ENCODE assay signal across 9 mouse cellular contexts in genomic region chr4:150401830-150402607, GRCm38 (mm10).
DNase-seq lines count a peak whose midpoint lies in the region; ATAC-seq and TF ChIP-seq lines count a peak whose summit lies in the region.
"Had no signal": no experiment of that assay in that cellular context is flagged by ENCODE, and none has a peak within 500 bp of the region (broad histone marks: within the 10 kb centered on the region; RNA-seq: fewer than 3 reads in every experiment).

No protein-coding gene starts in this region.

- H3K9ac ChIP-seq in intestine, postnatal 0 days (ENCODE audit: low read depth, low read length), result no peak overlapping the region
- no peak overlapping the region for H3K9ac ChIP-seq in stomach, postnatal 0 days (ENCODE audit: low read length)
- H3K9ac ChIP-seq: midbrain, embryonic 12.5 days had no signal

- no peaks in the 10 kb centered on the region for H3K9me3 ChIP-seq in intestine, postnatal 0 days (ENCODE audit: control insufficient read depth)
- no peaks in the 10 kb centered on the region for H3K9me3 ChIP-seq in stomach, postnatal 0 days (ENCODE audit: control insufficient read depth, low read length)
- H3K9me3 ChIP-seq: midbrain, embryonic 12.5 days had no signal

- WGBS in thymus, adult 2 months, result 50% methylated on average over 13 of the region's 13 CpGs
- WGBS in intestine, postnatal 0 days, result 19% methylated on average over 13 of the region's 13 CpGs
- WGBS in stomach, postnatal 0 days, result 32% methylated on average over 13 of the region's 13 CpGs

- peak overlapping the region; percentile 39 for H3K27ac ChIP-seq in thymus, adult 2 months (ENCODE audit: control insufficient read depth, insufficient read depth, low read length)
- peak overlapping the region; percentile 92 for H3K27ac ChIP-seq in intestine, postnatal 0 days (ENCODE audit: low read depth, low read length)
- H3K27ac ChIP-seq in stomach, postnatal 0 days (replicated peaks), result peak overlapping the region; percentile 65
- H3K27ac ChIP-seq: midbrain, embryonic 12.5 days had no signal

- no peak for TF ChIP-seq POLR2A in thymus, adult 2 months (IDR thresholded peaks at IDR 0.05; ENCODE audit: control insufficient read depth, extremely low read depth, insufficient read depth, low read length, poor library complexity)

- H3K36me3 ChIP-seq in thymus, adult 2 months (ENCODE audit: control insufficient read depth, insufficient read depth, low read length), result no peaks in the 10 kb centered on the region
- peaks cover 4% of the 10 kb centered on the region; the same call in 1 of the 2 replicates for H3K36me3 ChIP-seq in intestine, postnatal 0 days (ENCODE audit: control insufficient read depth, insufficient read depth)
- no peaks in the 10 kb centered on the region for H3K36me3 ChIP-seq in stomach, postnatal 0 days (ENCODE audit: control insufficient read depth, insufficient read depth, low read length)

- TF ChIP-seq EP300 in stomach, postnatal 0 days (optimal IDR thresholded peaks at IDR 0.05), result no peak

- H3K27me3 ChIP-seq in thymus, adult 2 months (ENCODE audit: control insufficient read depth, insufficient read depth, low read length), result no peaks in the 10 kb centered on the region
- no peaks in the 10 kb centered on the region for H3K27me3 ChIP-seq in intestine, postnatal 0 days (replicated peaks; ENCODE audit: control insufficient read depth, insufficient read depth, low read length)
- H3K27me3 ChIP-seq in stomach, postnatal 0 days (ENCODE audit: control insufficient read depth, insufficient read depth, low read length), result no peaks in the 10 kb centered on the region
- H3K27me3 ChIP-seq: midbrain, embryonic 12.5 days had no signal

- no peak overlapping the region for H3K4me3 ChIP-seq in thymus, adult 2 months (ENCODE audit: control insufficient read depth, insufficient read depth, low read length)
- no peak overlapping the region for H3K4me3 ChIP-seq in intestine, postnatal 0 days (ENCODE audit: low read depth, low read length)
- H3K4me3 ChIP-seq in stomach, postnatal 0 days (ENCODE audit: low read depth, low read length), result no peak overlapping the region
- H3K4me3 ChIP-seq: midbrain, embryonic 12.5 days had no signal

- peak; percentile 76 for ATAC-seq in intestine, postnatal 0 days
- no peak for ATAC-seq in stomach, postnatal 0 days (ENCODE audit: low FRiP score, low TSS enrichment)

- no peak for TF ChIP-seq CTCF in thymus, adult 2 months (IDR thresholded peaks at IDR 0.05; ENCODE audit: borderline replicate concordance, control insufficient read depth, extremely low read depth, insufficient read depth, low read length, poor library complexity)
- no peak for TF ChIP-seq CTCF in intestine, postnatal 0 days (IDR thresholded peaks at IDR 0.05; ENCODE audit: low read depth)
- no peak for TF ChIP-seq CTCF in stomach, postnatal 0 days (IDR thresholded peaks at IDR 0.05; ENCODE audit: low read depth)

- peaks cover 57% of the 10 kb centered on the region for H3K4me1 ChIP-seq in thymus, adult 2 months (replicated peaks; ENCODE audit: control insufficient read depth, insufficient read depth, low read length)
- peaks cover 28% of the 10 kb centered on the region for H3K4me1 ChIP-seq in intestine, postnatal 0 days (replicated peaks; ENCODE audit: control insufficient read depth, insufficient read depth, low read length)
- peaks cover 11% of the 10 kb centered on the region for H3K4me1 ChIP-seq in stomach, postnatal 0 days (replicated peaks; ENCODE audit: control insufficient read depth, insufficient read depth)

- peak; percentile 91 for DNase-seq in heart, adult 11 months
- DNase-seq in heart, postnatal 4 days, result no peak
- DNase-seq in thymus, adult 2 months, result no peak
- no peak for DNase-seq in thymus, postnatal 14 days
- no peak for DNase-seq in stomach, postnatal 0 days (ENCODE audit: low spot score)
- no peak for DNase-seq in layer of hippocampus, postnatal 36 days
- no peak for DNase-seq in cerebellum, adult 11 months

- H3K4me2 ChIP-seq in intestine, postnatal 0 days (replicated peaks; ENCODE audit: low read depth), result peak overlapping the region; percentile 40
- H3K4me2 ChIP-seq in stomach, postnatal 0 days (replicated peaks; ENCODE audit: low read depth), result no peak overlapping the region
- H3K4me2 ChIP-seq: midbrain, embryonic 12.5 days had no signal

Comparison
In these comparisons a context has a peak if more than half of its experiments do, and no peak if none do; other contexts are left out.
1. H3K27ac ChIP-seq: peak in every context shown above with its lines; median percentile 92 in intestine, postnatal 0 days; 65 in stomach, postnatal 0 days; 39 in thymus, adult 2 months.